Mouse (Mus musculus): ENCODE results near the gene Htr1d.

Htr1d gene

GRCm38 (mm10) chr4:136423224-136423623 lies at the start of gene Htr1d:
Gene Htr1d, plus strand, starts transcription at chr4:136423524.
- CTCF ChIA-PET = no interaction called here

GRCm38 (mm10) chr4:136377001-136377400 lies 46.3 kb upstream of the Htr1d start:
- CTCF ChIA-PET = no interaction called here

GRCm38 (mm10) chr4:136383052-136383451 lies 40.3 kb upstream of the Htr1d start:
- CTCF ChIA-PET = no interaction called here

- CTCF ChIA-PET = no interaction called here
These were observed 39.5 kb upstream of the Htr1d start for GRCm38 (mm10) chr4:136383839-136384238.

GRCm38 (mm10) chr4:136387261-136387660 lies 36.1 kb upstream of the Htr1d start:
- CTCF ChIA-PET = no interaction called here

GRCm38 (mm10) chr4:136401806-136402205 lies 21.5 kb upstream of the Htr1d start:
- CTCF ChIA-PET = interaction anchor here (0.6 kb wide), 1 partner anchor 110 kb away, joined by 3 read pairs; no protein-coding TSS in a partner anchor

GRCm38 (mm10) chr4:136407831-136408230 lies 15.5 kb upstream of the Htr1d start:
- CTCF ChIA-PET = no interaction called here

DNA sequence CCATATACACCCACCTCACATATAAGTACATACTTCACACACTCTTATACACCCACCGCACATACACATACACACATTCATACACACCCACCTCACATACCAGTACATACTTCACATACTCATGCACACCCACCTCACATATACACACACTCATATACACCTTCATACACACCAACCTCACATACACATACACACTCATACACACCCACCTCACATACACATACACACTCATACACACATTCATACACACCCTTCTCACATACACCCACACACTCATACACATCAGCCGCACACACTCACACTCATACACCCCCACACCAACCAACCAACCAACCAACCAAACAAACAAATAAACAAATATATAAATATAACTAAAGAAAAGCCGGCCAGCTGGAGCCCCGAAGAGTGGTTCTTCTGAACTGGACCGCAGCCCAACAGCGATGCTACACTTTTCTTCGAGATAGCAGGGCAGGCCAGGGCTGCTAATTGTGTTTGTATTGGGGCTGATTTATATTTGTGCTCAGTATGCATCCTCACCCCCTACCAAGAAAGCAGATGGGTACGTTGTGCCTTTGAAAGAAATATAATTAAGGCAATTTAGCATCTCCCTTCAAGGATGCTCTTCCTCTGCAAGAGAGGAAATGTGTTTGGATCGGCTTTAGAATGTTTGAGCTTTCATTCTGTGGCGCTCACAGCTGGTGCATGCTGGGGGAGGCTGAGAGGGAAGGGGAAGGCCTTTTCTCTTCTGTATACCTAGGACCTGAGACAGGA lies 11.1 kb upstream of the Htr1d start:
- CTCF ChIA-PET = no interaction called here

- CTCF ChIA-PET = no interaction called here
These were observed 7.8 kb upstream of the Htr1d start for GRCm38 (mm10) chr4:136415477-136415876.

GRCm38 (mm10) chr4:136418962-136419361 lies 4.4 kb upstream of the Htr1d start:
- CTCF ChIA-PET = no interaction called here

GRCm38 (mm10) chr4:136419386-136419785 lies 3.9 kb upstream of the Htr1d start:
- CTCF ChIA-PET = no interaction called here

DNA sequence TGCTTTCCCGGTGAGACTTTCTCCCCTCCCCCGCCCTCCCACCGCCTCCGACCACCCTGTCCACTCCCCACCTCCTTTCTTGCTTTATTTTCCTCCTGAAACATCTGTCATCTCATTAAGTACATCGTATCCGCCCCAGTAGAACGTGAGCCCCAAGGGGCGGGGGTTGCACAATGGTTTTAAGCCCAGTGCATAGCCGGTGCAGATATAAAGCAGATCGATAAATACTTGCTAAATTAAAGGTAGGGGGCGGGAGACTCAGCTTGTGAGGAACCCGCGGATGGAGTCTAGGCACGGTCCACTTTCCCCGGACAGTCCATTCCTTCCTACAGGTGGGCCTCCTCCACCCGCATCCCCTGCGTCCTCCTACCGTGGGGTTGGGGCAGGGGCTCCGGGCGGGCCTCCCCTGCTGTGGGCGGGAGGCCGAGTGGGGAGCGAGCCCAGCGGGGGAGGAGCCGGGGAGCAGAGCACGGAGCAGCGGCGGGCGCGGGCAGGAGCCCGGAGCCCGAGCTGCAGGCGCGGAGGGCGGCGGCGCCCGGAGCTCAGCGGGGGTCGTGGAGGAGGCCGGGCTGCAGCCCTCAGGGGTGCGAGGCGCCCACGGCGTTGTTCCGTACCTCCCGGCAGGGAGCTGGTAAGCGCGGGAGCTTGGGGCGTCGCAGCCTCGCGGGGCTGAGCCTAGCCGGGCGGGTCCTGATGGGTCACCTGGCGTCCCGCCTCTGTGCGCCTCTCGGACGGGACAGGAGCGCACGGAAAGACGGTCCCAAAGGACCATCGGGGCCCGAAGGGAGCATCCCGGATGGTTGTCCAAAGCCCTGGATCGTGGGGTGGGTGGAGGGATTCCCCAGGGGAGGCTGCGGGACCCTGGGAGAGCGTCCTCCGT lies 1.0 kb downstream of the Htr1d start:
- CTCF ChIA-PET = interaction anchor here (0.6 kb wide), 1 partner anchor 321 kb away, joined by 4 read pairs; no protein-coding TSS in a partner anchor

GRCm38 (mm10) chr4:136425000-136425288 lies 1.6 kb downstream of the Htr1d start:
- CTCF ChIA-PET = interaction anchor here (0.6 kb wide), 1 partner anchor 322 kb away, joined by 4 read pairs; no protein-coding TSS in a partner anchor

GRCm38 (mm10) chr4:136430609-136431375 lies 7.5 kb downstream of the Htr1d start:
- CTCF ChIA-PET = no interaction called here

GRCm38 (mm10) chr4:136431376-136431693 lies 8.0 kb downstream of the Htr1d start:
- CTCF ChIA-PET = no interaction called here

DNA sequence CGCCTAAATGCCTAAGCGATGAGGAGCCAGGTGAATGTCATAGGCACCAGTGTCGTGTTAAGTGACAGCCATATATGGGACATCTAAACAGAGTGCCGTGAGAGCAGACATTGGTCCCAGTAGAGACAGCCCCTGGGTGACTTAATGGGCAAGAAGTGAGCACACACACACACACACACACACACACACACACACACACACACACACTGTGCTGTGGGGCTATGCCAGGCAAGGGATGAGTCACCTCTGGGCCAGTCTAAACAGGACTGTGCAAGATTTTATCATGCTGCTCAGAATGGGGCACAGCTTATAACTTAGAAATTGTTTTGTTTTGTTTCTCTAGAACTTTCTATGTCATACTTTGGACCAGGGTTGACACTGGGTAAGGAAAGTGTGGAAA lies 10.7 kb downstream of the Htr1d start:
- CTCF ChIA-PET = no interaction called here

GRCm38 (mm10) chr4:136439106-136439505 lies 15.8 kb downstream of the Htr1d start:
- CTCF ChIA-PET = no interaction called here

- CTCF ChIA-PET = no interaction called here
These were observed 18.2 kb downstream of the Htr1d start for GRCm38 (mm10) chr4:136441354-136442043.

GRCm38 (mm10) chr4:136444561-136444960 lies 21.2 kb downstream of the Htr1d start:
- CTCF ChIA-PET = no interaction called here

GRCm38 (mm10) chr4:136449795-136450194 lies 26.5 kb downstream of the Htr1d start:
- CTCF ChIA-PET = no interaction called here

DNA sequence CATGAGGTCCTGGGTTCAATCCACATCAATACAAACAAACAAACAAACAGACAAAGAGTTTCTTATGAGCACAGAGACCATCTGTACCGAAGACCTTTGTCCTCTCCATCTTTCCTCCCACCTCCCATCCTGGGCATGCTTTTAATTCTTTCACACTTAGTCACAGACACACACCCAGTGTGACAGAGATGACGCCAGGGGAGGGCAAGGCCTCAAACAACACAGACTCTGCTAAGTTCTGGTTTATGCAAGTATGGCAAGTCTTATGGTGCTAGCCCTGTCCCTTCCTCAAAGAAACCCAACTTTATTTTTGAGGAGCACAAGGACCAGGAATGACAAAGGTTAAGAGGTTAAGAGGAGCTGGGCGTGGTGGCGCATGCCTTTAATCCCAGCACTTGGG lies 26.9 kb downstream of the Htr1d start:
- CTCF ChIA-PET = no interaction called here

DNA sequence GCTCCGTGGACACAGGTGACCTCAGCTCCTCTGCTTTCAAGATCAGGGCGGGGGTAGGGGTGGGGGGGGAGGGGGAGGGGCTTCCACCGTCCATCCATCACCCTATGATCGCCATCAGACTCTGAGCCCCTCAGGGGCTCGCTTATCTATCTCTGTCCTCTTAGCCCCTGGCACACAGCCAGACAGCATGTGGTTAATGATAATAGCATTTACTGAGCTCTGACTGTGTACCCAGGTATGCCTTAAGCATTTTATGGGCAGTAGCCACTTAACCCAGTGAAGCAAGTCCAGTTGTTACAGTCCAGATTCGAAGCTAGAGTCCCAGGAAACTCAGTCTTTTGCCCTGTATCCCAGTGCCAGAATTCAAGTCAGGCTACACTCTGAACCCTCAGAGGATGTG lies 28.2 kb downstream of the Htr1d start:
- CTCF ChIA-PET = no interaction called here
